Mouse (Mus musculus) urinary bladder, adult 2 months (tissue): ENCODE results near the gene Zcchc9. TPM values are rescaled to one million over a fixed set of nuclear protein-coding genes. Genes with fewer than 3 reads are reported as not detected.
"Not testable (repeated sequence)": the region's sequence is repeated elsewhere in the genome, so short reads cannot be mapped to it uniquely, and the experiment has no call there.

Experiments used
- DNase-seq: peaks from one replicate; pipeline ENCODE4 v3.0.0; 2022; ENCODE audit warnings: low spot score
- polyA plus RNA-seq: library from polyadenylated mRNA; depleted of rRNA; stranded (reverse); fragments of >200 nt; gene quantifications from 2 replicates; pipeline ENCODE4 v1.2.3, GENCODE M21; 2012; rRNA removed

Zcchc9 gene
- 26.4 and 28.3 TPM in 2 replicates for polyA plus RNA-seq

DNA sequence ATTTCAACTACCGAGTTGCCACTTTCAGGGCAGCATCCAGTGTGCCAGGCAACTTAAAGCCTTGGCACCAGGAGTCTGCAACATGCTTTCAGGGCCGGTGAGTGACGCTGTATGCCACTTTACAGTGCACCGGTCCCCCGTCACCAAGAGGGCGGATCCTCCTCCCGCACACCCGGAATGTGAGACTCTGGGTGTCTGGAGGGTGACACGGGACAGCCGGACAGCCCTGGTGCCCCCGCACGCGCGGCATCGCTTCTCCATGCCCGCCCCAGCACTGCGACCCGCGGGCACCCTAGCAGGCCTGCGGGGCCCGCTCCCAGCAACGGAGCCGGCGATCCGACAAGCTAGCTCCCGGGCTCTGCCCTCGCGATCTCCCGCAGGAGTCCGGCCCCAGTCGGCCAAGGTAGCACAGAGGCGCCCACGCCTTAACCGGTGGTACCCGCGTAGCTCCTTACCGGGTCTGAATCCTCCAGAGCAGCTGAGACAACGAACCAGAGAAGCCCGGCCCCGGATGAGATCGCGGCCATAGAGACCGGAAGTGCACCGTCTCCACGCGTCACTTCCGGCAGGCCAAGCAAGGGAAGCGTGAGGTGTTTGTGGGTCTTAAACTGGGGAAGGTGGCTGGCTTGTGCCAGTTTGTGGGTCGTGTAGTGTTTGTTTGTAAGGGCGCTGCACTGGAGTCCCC lies at the start of gene Zcchc9:
TSS of gene Zcchc9 (minus strand) at position 551 of the 685 bp plus-strand sequence.
- DNase-seq, result peak; percentile 82

DNA sequence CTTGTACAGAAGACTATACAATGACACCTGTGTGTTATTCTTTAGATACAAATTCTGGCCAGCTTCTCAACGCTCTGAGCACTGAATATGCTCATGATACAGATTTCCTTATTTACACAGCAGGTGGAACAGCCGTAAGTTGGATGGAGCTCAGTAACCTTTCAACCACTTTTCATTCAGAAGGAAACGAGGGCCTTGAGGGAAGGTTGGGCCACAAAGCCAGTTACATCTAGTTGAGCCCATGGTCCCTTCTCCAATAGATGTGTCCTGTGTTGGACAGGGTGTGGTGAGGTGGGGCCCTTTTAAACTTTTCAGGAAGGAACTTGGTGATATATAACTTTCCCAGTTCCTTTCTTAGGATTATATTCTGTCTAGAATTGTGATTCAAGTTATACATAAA lies 46.9 kb upstream of the Zcchc9 start:
- DNase-seq, result no peak

DNA sequence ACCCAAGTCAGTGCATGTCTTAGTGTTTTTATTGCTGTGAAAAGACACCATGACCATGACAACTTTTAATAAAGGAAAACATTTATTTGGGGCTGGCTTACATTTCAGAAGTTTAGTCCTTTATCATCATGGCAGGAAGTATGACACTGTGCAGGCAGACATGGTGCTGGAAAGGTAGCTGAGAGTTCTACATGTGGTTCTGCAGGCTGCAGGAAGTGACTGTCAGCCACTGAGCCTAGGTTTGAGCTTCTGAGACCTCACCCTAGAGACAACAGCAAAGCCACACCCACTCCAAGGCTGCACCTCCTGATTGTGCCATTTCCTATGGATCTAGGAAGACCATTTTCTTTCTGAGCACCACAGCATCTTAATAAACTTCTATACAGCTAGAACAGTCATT lies 20.4 kb upstream of the Zcchc9 start:
- DNase-seq, result no peak

DNA sequence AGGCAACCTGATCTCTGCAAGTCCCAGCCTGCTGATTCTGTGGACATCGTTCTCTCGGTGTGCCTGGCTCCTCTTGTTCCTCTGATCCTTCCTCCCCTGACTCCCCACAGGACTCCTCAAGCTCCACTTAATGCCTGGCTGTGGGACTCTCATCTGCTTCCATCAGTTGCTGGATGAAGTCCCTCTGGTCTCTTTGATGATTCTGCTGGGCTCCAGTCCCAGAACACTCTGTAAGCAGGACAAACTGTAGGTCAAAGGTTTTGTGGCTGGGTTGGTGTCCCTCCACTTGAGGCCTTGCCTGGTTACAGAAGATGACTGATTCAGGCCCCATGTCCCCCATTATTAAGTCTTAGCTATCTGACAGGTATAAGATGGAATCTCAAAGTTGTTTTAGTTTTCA lies 18.6 kb upstream of the Zcchc9 start:
- DNase-seq, result no peak

DNA sequence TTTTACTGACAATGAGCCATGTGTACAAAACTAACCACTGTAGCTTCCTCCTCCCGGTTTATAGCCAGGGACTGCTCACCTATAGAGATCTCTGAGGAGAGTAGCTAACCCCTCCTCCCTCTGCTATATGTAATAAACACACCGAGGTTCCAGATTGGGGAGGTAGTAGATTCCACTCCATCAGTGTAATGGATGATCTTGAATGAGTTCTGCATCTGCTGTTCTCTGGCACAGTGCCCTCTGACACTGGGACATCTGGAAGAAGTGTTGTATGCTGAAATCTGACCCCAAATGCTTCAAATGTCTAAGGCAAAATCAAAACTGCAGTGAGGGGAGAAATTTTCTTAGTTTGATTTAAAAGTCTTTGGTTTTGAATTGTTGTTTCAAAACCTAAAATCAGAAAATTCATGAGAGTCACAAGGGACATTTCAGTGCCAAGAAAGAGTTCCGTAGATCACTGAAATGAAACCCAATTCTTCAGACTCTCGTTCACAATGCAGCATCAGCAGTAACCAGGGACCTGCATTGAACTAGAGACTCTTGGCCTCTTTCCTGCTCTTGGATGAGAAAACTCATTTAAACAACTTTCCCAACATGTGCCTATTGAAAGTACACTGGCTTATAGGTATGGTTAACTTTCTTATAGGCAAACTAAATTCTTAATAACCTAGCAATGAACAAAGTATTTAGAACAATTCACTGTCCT lies 17.5 kb upstream of the Zcchc9 start:
- no peak for DNase-seq

DNA sequence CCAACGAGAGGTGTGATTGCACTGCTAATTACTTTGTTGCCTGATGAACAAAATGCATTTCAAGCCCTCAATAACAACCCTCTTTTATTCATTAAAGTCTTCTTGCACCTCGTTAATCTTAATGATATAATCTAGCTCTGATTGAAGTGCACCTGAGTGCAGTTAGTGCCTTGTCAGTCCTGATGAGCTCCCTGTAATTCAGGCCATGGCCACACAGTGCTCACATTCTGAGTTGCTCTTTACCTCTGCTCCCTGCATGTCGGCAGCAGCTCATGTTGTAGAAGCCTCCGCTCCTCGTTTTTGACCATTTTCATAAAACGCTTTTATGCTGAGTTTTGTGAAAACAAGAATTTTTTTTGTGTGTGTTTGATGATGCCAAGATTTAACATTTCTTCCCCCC lies 16.2 kb upstream of the Zcchc9 start:
- no peak for DNase-seq

DNA sequence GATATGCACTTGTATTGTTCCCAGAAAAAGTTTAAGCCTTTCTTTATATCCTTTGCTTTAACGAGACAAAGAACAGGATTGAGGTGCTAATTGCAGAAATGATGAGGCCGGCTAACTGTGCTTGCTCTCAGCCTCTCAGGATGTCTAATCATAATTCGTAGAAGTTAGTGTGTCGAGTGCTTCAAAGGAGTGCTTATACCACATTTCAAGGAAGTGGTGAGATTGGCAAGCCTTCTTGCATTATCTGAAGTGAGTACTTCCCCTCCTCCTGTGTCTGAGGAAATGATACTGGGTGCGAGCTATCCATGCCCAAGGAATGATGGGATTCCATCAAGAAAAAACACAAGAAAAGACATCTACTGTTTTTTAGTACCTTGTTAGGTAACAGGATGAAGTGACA lies 7.2 kb upstream of the Zcchc9 start:
- DNase-seq, result no peak

DNA sequence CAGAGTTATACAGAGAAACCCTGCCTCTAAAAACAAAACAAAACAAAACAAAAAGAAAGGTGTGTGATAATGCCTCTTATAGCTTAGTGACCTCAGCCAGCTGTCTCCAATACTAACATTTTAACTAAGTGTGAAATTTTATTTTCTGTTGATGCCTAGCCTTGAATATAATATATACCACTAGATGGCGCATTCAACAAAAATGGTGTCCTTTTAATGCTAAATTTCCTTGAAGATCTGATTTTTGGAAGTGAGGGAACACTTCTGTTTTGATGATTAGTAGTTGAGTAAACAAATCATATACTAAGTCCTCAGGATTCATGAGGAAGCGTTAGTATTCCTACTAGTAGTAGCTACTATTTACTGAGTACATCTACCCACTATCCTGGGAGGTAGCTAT lies 2.0 kb upstream of the Zcchc9 start:
- DNase-seq, result no peak

DNA sequence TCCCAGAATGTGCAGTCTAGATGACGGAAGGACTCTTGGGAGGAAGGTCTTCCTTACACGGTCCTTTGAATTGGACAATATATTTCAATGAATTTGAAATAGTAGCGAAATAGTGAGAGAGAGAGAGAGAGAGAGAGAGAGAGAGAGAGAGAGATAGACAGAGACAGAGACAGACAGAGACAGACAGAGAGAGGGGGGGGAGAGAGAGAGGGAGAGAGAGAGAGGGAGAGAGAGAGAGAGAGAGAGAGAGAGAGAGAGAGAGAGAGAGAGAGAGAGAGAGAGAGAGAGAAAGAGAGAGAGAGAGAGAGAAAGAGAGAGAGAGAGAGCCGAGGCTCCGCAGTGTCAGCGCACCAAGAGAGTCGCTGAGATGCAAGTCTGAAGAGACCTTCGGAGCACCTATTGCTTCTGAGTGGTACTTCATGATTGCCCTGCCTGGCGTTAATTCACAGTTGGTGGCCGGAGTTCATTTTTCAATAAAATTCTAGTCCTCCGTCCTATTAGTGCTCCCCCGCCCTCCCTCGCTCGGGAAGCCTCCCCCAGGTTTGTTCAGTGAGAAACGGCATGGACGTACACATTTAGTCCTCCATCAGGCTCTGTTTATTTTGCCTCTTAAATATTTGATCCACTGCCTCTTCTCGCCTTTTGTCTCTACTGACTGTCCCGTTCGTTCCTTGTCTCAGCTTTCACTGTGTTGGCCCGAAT lies 520 bp upstream of the Zcchc9 start:
- DNase-seq, result no peak

DNA sequence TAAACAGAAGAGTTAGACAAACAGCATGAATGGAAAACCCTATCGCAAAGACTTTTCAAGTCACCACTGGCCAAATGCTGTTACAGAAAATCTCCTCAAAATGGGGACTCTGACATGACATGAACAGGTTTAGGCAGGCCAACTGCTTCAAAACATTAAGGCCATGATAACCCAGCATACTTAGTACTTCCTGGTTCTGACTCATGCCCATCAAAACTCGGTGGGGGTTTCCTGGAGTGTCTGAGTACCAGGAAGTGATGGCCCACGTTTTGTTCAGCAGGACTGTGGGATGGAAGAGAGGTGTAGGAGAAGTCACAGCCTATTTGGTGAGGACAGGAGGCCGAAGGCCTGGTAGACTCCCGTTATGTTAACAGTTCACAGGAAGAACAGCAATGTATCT lies 5.8 kb downstream of the Zcchc9 start:
- no peak for DNase-seq

DNA sequence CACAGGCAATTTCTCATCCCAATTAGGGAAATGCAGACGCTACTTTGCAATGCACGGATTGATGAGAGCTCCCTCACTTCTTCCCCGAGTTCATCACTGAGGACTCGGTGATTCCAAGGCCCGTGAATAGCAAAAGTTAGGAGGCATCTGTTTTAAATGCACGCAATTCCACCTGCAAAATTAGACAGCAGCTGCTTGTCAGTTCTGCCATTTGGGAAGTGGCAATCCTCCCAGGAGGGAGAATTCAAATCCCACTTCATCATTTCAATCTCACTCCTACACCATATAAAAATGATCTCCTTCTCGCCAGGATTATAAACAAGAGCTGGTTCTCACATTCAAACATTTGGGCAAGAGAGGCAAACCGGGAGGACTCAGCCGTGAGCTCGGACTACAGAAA lies 10.1 kb downstream of the Zcchc9 start:
- no peak for DNase-seq

DNA sequence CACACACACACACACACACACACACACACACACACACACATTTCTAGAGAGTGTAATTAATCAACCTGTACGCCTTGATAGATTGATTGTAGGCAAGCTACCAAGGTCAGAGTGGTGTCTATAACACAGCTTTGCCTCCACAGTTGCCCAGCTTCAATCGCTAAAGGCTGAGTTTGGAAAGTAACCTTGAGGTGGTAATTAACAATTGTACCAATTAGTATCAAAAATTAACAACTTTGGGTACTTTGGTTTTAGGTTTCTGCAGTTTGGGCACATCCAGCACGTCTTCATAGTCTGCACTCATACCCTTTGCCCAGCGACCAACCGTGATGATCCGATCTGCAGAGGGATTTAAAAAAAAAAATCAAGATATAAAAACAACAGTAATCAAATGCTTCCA lies 10.6 kb downstream of the Zcchc9 start:
- DNase-seq, result no peak

DNA sequence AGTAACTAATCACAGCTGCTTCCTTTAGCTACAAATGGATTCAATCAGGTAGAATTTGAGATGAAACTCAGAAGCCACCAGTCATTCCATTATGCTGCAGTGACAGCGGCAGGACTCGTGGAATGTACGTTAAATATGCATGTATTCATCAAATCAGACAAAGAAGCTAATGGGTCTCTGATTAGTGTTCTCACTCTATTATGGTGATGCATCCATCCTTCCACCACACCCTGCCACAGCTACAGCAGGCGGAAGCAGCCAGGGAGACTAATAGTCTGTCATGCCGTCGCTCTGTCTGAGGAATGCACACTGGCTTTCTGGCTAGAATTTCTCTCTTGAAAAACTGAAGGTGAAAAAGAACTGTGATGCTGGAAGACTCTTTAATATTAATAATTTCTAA lies 11.5 kb downstream of the Zcchc9 start:
- DNase-seq, result no peak

DNA sequence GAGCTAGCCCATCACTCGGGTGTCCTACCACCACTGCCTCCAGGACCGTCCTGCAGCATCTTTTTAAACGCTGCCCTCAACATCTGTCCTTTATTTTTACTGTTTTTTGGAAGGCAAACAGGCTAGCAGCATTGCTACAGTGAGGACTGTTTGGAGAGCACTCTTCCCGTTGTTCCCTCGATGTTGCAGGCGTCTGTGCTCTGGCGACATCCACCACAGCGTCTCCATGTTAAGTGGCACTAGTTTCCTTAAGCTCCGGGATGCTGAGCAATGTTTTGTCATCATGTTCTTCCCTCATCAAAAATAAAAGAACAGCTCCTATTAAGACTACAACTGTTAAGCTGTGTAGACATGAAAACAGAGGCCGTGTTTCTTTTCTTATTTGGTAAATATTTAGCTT lies 11.9 kb downstream of the Zcchc9 start:
- no peak for DNase-seq

DNA sequence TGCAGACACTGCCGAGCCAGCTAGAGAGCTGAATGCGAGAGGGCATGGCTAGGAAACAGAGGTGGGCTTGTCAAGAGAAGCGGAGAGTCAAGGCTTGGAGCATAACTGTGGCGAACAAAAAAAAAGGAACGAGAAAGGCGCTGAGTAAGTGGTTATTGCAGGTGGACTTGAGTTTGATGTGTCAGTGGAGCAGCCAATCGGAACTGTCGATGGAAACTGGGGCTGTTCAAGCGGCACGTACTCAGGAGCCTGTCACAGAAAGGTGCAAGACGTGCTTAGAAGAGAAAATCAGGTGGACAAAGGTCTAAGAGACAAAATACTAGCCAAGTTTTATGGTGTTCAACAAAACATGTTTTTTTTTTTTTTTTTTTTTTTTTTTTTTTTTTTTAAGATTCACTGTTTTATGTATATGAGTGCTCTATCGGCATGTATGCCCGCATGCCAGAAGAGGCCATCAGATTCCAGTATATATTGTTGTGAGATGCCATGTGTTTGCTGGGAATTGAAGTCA lies 12.5 kb downstream of the Zcchc9 start:
- DNase-seq, result no peak

DNA sequence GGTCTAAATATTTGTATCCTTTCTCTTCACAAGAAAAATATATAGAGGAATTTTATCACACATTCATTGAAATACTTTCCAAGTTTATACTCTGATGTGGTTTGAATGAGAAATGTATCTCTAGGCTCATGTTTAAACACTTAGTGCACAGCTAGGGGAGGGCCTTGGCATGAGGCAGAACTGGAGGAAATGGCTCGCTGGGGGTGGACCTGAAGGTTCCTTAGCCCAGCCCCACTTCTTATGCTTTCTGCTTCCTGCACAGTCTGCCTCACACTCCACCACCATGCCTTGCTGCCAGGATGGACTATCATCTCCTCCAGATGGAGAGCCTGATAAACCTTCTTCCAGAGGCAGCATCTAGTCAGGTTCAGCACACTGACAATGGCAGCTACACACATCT lies 15.5 kb downstream of the Zcchc9 start:
- no peak for DNase-seq

DNA sequence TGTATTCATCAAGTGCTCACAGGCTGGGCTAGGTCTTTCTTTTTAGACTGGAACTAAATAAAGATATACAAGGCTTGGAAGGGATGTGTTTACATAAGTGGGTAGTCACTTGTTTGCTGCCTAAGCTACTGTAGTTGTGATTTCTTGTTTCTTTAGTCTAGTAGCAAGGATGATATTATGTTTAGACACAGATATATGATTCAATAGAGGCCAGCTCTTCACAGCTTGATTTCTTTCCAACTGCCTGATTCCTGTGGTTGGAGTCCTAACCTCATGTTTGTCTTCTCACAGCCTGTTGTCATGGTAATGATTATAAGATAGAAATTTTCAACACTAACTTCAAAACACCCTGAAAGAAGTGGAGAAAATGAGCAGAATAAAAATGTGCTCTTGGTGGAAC lies 27.6 kb downstream of the Zcchc9 start:
- no peak for DNase-seq

DNA sequence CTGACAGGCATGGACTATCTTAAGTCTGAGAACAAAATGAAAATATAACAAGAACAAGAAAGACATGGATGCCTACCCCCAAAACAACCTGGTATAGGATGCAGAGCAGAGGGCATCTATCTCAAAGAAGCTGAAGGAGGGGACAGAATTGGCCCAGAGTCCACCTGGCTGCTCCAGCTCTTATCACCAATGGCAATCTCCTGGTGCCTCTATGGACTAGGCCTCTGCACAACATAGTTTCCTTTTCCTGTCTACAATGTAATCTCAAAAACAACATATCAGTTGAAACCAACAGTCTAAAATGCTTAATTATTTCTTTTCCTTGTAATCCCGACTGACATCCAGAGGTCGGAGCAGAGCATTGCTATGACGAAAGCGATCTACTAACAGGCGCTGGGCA lies 29.4 kb downstream of the Zcchc9 start:
- DNase-seq, result no peak

DNA sequence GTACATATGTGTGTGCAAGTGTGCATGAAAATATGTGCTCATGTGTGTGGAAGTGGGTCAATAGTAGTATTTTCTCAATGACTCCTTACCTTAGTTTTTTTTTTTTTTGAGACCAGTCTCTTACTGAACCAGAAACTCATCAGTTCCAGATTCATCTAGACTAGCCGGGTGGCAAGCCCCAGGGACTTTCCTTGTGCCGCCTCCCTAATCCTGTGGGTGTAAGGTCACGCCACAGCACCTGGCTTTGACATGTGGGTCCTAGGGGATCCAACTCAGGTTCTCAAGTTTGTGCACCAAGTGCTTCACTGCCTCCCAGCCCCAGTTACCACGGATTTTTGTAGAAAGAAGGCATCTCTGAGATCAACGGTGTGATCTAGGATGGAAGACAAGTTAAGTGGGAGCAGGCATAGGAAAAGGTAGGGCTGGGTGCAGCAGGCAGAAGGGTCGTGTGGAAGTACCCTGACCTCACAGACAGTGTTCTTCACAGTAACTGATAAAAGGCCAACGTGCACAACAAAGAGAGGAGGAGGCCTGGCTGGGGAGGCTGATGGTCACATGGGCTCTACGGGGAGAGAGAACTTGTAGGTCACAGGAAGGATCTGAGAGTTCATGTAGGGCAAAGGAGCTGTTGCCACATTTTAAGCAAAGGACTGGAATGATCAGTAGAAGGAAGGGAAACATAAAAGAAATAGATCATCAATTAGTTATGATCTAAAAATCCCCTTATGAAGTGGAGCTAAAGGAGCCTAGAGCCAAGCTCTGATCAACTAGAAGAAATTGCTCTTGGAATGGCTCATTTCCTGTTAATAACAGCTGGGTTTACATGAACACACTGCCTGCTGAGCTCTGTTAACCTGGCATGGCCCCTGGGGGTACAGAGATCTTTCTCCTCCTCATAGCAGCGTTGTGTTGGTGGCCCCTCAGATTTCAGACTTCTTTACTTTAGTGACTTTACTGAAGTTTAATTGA lies 38.5 kb downstream of the Zcchc9 start:
- no peak for DNase-seq

DNA sequence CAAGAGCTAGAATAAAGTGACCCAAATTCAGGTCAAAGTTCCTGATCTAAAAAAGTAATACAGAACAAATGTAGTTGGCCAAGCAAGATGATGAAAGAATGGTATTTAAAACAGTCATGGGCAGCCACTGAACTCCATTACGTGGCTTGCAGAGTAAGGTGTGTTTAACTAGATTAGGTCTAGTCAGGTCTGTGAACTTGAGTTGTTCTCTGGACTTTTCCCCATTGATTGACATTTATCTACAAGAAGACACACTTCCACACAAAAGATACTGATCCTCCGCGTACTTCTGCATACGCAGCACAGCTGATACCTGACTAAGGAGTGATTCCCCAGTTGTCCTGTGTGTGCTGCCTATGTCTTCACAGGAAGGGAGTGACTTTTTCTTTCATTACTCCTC lies 41.9 kb downstream of the Zcchc9 start:
- DNase-seq, result no peak

DNA sequence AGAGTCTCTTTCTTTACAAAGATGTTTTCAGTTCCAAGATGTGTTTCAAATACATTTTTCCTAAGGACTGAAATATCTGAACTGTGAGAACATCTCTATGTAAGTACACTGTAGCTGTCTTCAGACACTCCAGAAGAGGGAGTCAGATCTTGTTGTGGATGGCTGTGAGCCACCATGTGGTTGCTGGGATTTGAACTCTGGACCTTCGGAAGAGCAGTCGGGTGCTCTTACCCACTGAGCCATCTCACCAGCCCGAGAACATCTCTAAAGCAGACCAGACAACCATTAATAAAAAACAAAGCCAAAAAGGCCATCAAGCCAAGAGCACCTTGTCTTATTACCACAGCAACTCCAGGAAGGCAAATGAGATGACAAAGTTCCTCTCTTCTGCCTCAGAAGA lies 43.9 kb downstream of the Zcchc9 start:
- not testable (repeated sequence) for DNase-seq
